Mouse (Mus musculus) B cell, adult 67 days (primary cell): ENCODE data around the gene Omg. TPM values are rescaled to one million over a fixed set of nuclear protein-coding genes. Genes with fewer than 3 reads are reported as not detected.

Source experiments
- total RNA-seq, 2 experiments: library from RNA; stranded (reverse); gene quantifications; 4 replicates each; pipeline ENCODE4 v1.2.4; 2023

Gene Omg
- 1 to 10 TPM in 1 of 2 experiments, under 1 TPM in 1; 0.50 to 1.1 TPM for total RNA-seq

GRCm38 (mm10) chr11:79503845-79504244 is at the start of gene Omg:
Gene Omg (minus strand): TSS chr11:79504084.

GRCm38 (mm10) chr11:79530333-79530761 is 26.5 kb upstream of the Omg start, which contains the start of the genes Evi2 and Evi2a:
Gene Evi2 (minus strand): TSS chr11:79530589.
Gene Evi2a (minus strand): TSS chr11:79530609.

GRCm38 (mm10) chr11:79523560-79524309 is 19.9 kb upstream of the Omg start, which contains the start of gene Evi2b:
Gene Evi2b (minus strand): TSS chr11:79523762.

Other genes with a start within 250 kb of the Omg start
- gene Wsb1, start 249.4 kb downstream of the Omg start, total RNA-seq = 100 to 1,000 TPM; 150 to 156 TPM
- 1 to 10 TPM; 1.9 to 3.1 TPM for gene Gm9964, start 207.2 kb downstream of the Omg start, total RNA-seq
- 10 to 100 TPM; 31.6 to 35.8 TPM for gene Nf1, start 164.4 kb downstream of the Omg start, total RNA-seq
- 100 to 1,000 TPM; 178 to 214 TPM for gene Evi2b, start 19.7 kb upstream of the Omg start, total RNA-seq
- 10 to 100 TPM in 1 of 2 experiments, 1 to 10 TPM in 1; 9.7 to 13.1 TPM for gene Evi2, start 26.5 kb upstream of the Omg start, total RNA-seq
- gene Evi2a, start 26.5 kb upstream of the Omg start, total RNA-seq = 10 to 100 TPM; 55.9 to 82.5 TPM
- gene Rab11fip4, start 87.1 kb upstream of the Omg start, total RNA-seq = 1 to 10 TPM in 1 of 2 experiments, under 1 TPM in 1; 0.70 to 1.2 TPM